Mouse (Mus musculus): Measurements from ENCODE around the gene Man1c1.

DNA sequence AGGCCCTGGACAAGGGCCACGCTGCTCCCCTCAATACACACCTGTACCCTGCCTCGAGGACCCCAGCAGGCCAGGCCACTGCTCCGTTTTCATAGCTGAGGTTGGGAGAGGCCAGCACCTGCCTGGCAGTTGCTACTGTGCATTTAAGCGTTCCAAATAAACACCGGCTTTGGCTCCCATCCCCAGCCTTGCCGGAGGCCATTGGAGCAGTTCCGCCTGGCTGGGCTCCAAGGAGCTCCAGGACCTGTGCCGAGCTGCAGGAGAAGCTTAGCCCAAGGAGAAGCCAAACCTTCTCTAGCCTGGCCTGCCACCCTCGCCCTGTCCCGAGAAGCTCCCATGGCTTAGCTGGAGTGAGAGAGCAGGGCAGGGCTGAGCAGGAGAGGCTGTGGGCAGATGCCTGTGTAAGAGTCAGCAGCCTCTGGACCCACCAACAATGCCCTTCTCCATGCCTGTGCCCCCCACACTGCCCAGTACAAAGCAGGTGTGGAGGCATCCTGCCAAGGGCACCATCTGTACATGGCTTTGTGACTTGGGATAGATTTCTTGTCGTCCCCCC is 112.5 kb downstream of the Man1c1 start:
- no peak for TF ChIP-seq POLR2A (IDR thresholded peaks at IDR 0.05; ENCODE audit: borderline replicate concordance, low read depth, low read length)
- TF ChIP-seq CTCF (IDR thresholded peaks at IDR 0.05; ENCODE audit: low read depth, low read length): no peak

Data from bone marrow macrophage, adult 2 months (primary cell).